Mouse (Mus musculus): ENCODE results near the gene Zfp948. TPM values are rescaled to one million over a fixed set of nuclear protein-coding genes. Genes with fewer than 3 reads are reported as not detected.
"Not testable (repeated sequence)": the region's sequence is repeated elsewhere in the genome, so short reads cannot be mapped to it uniquely, and the experiment has no call there.

The Zfp948 gene
- polyA plus RNA-seq, 1 experiment from 2014 or later = 5.2 TPM

DNA sequence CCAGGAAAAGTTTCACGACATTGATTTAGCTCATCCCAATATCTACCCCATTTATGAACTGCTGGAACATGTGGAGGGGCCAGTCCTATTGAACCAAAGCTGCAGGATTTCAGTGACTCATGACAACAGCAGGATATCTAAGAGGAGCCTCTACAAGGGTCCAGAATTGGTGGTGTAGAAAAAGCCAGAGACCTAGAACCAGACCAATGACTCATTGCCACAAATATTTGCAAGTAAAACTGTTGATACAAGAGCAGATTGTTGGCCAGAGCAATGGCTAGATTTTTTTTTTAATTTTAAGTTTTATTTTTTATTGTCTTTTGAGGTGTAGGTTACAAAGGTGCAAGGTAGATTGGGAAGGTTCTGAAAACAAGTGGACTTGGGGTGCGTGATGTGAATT is 18.7 kb downstream of the Zfp948 start:
- peaks cover 31% of the 10 kb centered on the region for H3K36me3 ChIP-seq (ENCODE audit: control insufficient read depth, insufficient read depth)
- no peak overlapping the region for H3K9ac ChIP-seq (ENCODE audit: low read depth, low read length)
- H3K27ac ChIP-seq (ENCODE audit: low read length) = no peak overlapping the region
- WGBS (ENCODE audit: insufficient replicate concordance) = 82% methylated on average over 2 of the region's 2 CpGs
- H3K4me1 ChIP-seq (ENCODE audit: control insufficient read depth, low read depth, low read length) = no peaks in the 10 kb centered on the region
- no peak overlapping the region for H3K4me2 ChIP-seq (ENCODE audit: low read depth, low read length)
- ATAC-seq (ENCODE audit: low read depth) = no peak
- no peak overlapping the region for H3K4me3 ChIP-seq (ENCODE audit: low read depth, low read length)
- H3K27me3 ChIP-seq (ENCODE audit: control insufficient read depth, insufficient read depth, low read depth, low read length) = no peaks in the 10 kb centered on the region
- no peaks in the 10 kb centered on the region for H3K9me3 ChIP-seq (replicated peaks; ENCODE audit: control insufficient read depth, low read length)

DNA sequence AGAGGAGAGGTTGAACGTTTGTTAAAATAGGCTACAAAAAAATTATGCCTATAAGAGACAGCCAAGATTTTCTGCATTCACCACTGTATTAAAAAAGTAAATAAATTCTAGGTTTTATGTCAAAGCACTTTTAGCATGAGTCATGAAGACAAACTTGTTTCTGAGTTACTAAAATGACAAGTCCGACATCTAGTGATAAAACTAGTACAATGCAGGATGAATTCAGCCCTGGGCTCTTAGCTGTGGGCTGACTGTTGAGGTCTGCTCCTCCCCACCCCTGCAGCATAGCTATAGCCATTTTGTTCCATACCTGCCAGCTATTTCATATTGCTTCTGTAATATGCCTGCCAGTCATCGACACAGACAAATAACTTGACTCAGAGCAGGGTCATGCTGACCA is 49.5 kb downstream of the Zfp948 start:
- H3K4me1 ChIP-seq (ENCODE audit: control insufficient read depth, low read depth, low read length) = no peaks in the 10 kb centered on the region
- H3K36me3 ChIP-seq (ENCODE audit: control insufficient read depth, insufficient read depth) = no peaks in the 10 kb centered on the region
- ATAC-seq (ENCODE audit: low read depth) = no peak
- no peak overlapping the region for H3K4me3 ChIP-seq (ENCODE audit: low read depth, low read length)
- H3K4me2 ChIP-seq (ENCODE audit: low read depth, low read length) = no peak overlapping the region
- WGBS (ENCODE audit: insufficient replicate concordance) = 48% methylated on average over 3 of the region's 3 CpGs
- H3K27ac ChIP-seq (ENCODE audit: low read length) = no peak overlapping the region
- H3K9me3 ChIP-seq (replicated peaks; ENCODE audit: control insufficient read depth, low read length) = peaks cover 2% of the 10 kb centered on the region; the same call in 1 of the 2 replicates
- H3K9ac ChIP-seq (ENCODE audit: low read depth, low read length) = no peak overlapping the region
- no peaks in the 10 kb centered on the region for H3K27me3 ChIP-seq (ENCODE audit: control insufficient read depth, insufficient read depth, low read depth, low read length)

DNA sequence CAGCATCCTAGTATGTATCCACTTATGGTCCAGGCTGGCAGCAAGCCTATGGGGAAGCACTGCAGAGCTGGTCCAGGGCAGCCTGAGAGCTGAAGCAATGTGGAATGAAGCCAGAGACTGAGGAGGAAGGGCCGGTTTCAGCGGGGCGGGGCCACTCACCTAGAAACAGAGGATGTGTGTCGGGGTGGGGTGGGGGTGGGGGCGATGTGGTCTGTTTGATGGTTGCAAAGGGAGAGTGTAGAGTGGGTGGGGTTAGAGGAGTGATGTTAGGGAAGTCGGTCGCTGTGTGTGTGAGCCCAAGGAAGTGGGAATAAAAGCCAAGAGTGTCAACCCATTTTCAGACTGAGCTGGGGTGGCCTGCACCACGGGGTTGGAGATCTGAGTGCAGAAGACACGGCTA is 50.5 kb downstream of the Zfp948 start:
- no peaks in the 10 kb centered on the region for H3K4me1 ChIP-seq (ENCODE audit: control insufficient read depth, low read depth, low read length)
- H3K4me3 ChIP-seq (ENCODE audit: low read depth, low read length) = no peak overlapping the region
- H3K9me3 ChIP-seq (replicated peaks; ENCODE audit: control insufficient read depth, low read length) = peaks cover 2% of the 10 kb centered on the region; the same call in 1 of the 2 replicates
- no peak overlapping the region for H3K27ac ChIP-seq (ENCODE audit: low read length)
- H3K36me3 ChIP-seq (ENCODE audit: control insufficient read depth, insufficient read depth) = no peaks in the 10 kb centered on the region
- WGBS (ENCODE audit: insufficient replicate concordance) = 2% methylated on average over 9 of the region's 9 CpGs
- no peaks in the 10 kb centered on the region for H3K27me3 ChIP-seq (ENCODE audit: control insufficient read depth, insufficient read depth, low read depth, low read length)
- no peak overlapping the region for H3K4me2 ChIP-seq (ENCODE audit: low read depth, low read length)
- no peak overlapping the region for H3K9ac ChIP-seq (ENCODE audit: low read depth, low read length)
- ATAC-seq (ENCODE audit: low read depth) = no peak

DNA sequence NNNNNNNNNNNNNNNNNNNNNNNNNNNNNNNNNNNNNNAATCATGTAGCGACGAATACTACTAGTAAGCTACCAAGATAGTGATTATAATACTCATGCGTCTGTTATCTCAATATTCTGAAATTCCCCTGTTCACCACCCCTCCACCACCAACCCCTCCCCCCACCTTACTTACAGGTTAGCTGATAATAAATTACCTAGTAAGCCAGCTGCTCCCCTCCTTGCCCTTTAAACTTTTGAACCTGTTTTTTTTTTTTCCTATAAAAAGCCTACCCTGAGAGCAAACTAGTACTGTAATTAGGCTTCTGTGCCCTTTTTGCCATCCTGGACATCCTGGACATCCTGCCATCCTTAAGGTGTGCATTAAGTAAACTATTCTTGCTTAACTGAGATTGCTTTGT is 56.8 kb downstream of the Zfp948 start:
- H3K4me1 ChIP-seq (ENCODE audit: control insufficient read depth, low read depth, low read length) = no peaks in the 10 kb centered on the region
- ATAC-seq (ENCODE audit: low read depth) = no peak
- H3K27ac ChIP-seq (ENCODE audit: low read length) = no peak overlapping the region
- H3K4me2 ChIP-seq (ENCODE audit: low read depth, low read length) = no peak overlapping the region
- 0% methylated on average over 1 of the region's 3 CpGs for WGBS (ENCODE audit: insufficient replicate concordance)
- no peak overlapping the region for H3K9ac ChIP-seq (ENCODE audit: low read depth, low read length)
- H3K36me3 ChIP-seq (ENCODE audit: control insufficient read depth, insufficient read depth) = no peaks in the 10 kb centered on the region
- no peak overlapping the region for H3K4me3 ChIP-seq (ENCODE audit: low read depth, low read length)
- H3K27me3 ChIP-seq (ENCODE audit: control insufficient read depth, insufficient read depth, low read depth, low read length) = no peaks in the 10 kb centered on the region
- no peaks in the 10 kb centered on the region for H3K9me3 ChIP-seq (replicated peaks; ENCODE audit: control insufficient read depth, low read length)

DNA sequence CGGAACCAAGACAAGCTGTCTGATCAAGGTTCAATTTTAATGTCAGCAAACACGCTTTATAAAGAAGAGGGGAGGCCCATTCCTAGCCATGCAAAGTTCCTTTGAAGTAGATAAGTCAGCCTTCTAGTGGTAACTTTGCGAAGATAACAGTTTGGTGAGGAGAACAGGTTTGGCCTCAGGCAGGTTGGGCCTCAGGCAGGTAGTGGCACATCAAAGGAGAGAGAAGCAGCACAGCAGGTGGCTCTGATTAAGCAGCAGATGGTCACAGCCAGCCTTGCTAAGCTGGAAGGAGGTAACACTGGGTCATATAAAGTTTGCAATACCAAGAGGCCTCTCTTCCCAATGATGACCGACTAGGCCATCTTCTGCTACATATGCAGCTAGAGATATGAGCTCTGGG is 69.0 kb downstream of the Zfp948 start:
- H3K27me3 ChIP-seq (ENCODE audit: control insufficient read depth, insufficient read depth, low read depth, low read length); H3K9me3 ChIP-seq (replicated peaks; ENCODE audit: control insufficient read depth, low read length); H3K4me2 ChIP-seq (ENCODE audit: low read depth, low read length); H3K4me1 ChIP-seq (ENCODE audit: control insufficient read depth, low read depth, low read length); H3K36me3 ChIP-seq (ENCODE audit: control insufficient read depth, insufficient read depth); ATAC-seq (ENCODE audit: low read depth); H3K4me3 ChIP-seq (ENCODE audit: low read depth, low read length); H3K9ac ChIP-seq (ENCODE audit: low read depth, low read length); H3K27ac ChIP-seq (ENCODE audit: low read length): not testable (repeated sequence)
- 46% methylated on average over 4 of the region's 4 CpGs for WGBS (ENCODE audit: insufficient replicate concordance)

Other genes with a start within 250 kb of the Zfp948 start
- gene Zfp677, start 183.3 kb upstream of the Zfp948 start, polyA plus RNA-seq (2015; fragmentation: Nextera tagmentation; extraction: Ambion mirVana) = 0.50 and 0.54 TPM in 2 replicates
- 1.7 and 1.9 TPM in 2 replicates for gene Zfp54, start 143.8 kb upstream of the Zfp948 start, polyA plus RNA-seq (2015; fragmentation: Nextera tagmentation; extraction: Ambion mirVana)
- 6.2 and 6.3 TPM in 2 replicates for gene Zfp51, start 116.6 kb upstream of the Zfp948 start, polyA plus RNA-seq (2015; fragmentation: Nextera tagmentation; extraction: Ambion mirVana)
- gene Zfp53, start 78.0 kb upstream of the Zfp948 start, polyA plus RNA-seq (2015; fragmentation: Nextera tagmentation; extraction: Ambion mirVana) = 3.1 TPM in 2 replicates
- 0.59 and 0.86 TPM in 2 replicates for gene Zfp52, start 31.5 kb upstream of the Zfp948 start, polyA plus RNA-seq (2015; fragmentation: Nextera tagmentation; extraction: Ambion mirVana)
- 0.91 and 1.5 TPM in 2 replicates for gene Zfp983, start 83.6 kb downstream of the Zfp948 start, polyA plus RNA-seq (2015; fragmentation: Nextera tagmentation; extraction: Ambion mirVana)
- 2.6 and 4.6 TPM in 2 replicates for gene Gm10226, start 124.9 kb downstream of the Zfp948 start, polyA plus RNA-seq (2015; fragmentation: Nextera tagmentation; extraction: Ambion mirVana)
- gene Zfp760, start 140.7 kb downstream of the Zfp948 start, polyA plus RNA-seq (2015; fragmentation: Nextera tagmentation; extraction: Ambion mirVana) = 3.4 and 3.7 TPM in 2 replicates
- 1.7 and 1.8 TPM in 2 replicates for gene Zfp229, start 163.8 kb downstream of the Zfp948 start, polyA plus RNA-seq (2015; fragmentation: Nextera tagmentation; extraction: Ambion mirVana)